Comparison of ENCODE assay signal across 8 mouse cellular contexts in genomic region chr9:78477021-78477551, GRCm38 (mm10). TPM values are rescaled to one million over a fixed set of nuclear protein-coding genes. Genes with fewer than 3 reads are reported as not detected.
DNase-seq lines count a peak whose midpoint lies in the region; ATAC-seq and TF ChIP-seq lines count a peak whose summit lies in the region.

No protein-coding gene starts in this region.

- peak; percentile 41; the same call in 1 of the 2 replicates for TF ChIP-seq CTCF in cerebellum, adult 2 months (IDR thresholded peaks at IDR 0.05; ENCODE audit: borderline replicate concordance, insufficient read depth, low read depth, low read length)

- no peak overlapping the region for H3K9ac ChIP-seq in midbrain, embryonic 15.5 days

- DNase-seq in cerebellum, adult 2 months: peak in 1 of 2 experiments; percentile 45
- DNase-seq in cerebellum, adult 11 months: no peak
- peak; percentile 75 for DNase-seq in A20 (ENCODE audit: low read depth, low spot score)
- DNase-seq in embryo, embryonic 9.5 days (ENCODE audit: extremely low spot score): peak; percentile 82
- DNase-seq in hindlimb bud, embryonic 11.5 days (ENCODE audit: extremely low spot score, low read depth, low spot score): peak; percentile 63
- DNase-seq in layer of hippocampus, postnatal 25 days (ENCODE audit: extremely low spot score in 1 of 2, low spot score in 1 of 2): no peak

- no peaks in the 10 kb centered on the region for H3K27me3 ChIP-seq in cerebellum, adult 2 months (ENCODE audit: control insufficient read depth, insufficient read depth, low read length)
- H3K27me3 ChIP-seq in midbrain, embryonic 15.5 days (replicated peaks): no peaks in the 10 kb centered on the region

- WGBS in cerebellum, adult 2 months: 7% methylated on average over 5 of the region's 5 CpGs
- 6% methylated on average over 5 of the region's 5 CpGs for whole genome bisulfite sequencing in midbrain, embryonic 15.5 days

- no peak for TF ChIP-seq POLR2A in cerebellum, adult 2 months (IDR thresholded peaks at IDR 0.05; ENCODE audit: borderline replicate concordance, insufficient read depth, low read length)

- no peak overlapping the region for H3K27ac ChIP-seq in cerebellum, adult 2 months (ENCODE audit: insufficient read depth, low read length)
- peak overlapping the region; percentile 7; the same call in 1 of the 2 replicates for H3K27ac ChIP-seq in midbrain, embryonic 15.5 days

- no peak overlapping the region for H3K4me3 ChIP-seq in cerebellum, adult 2 months (replicated peaks; ENCODE audit: insufficient read depth, low read depth, low read length)
- H3K4me3 ChIP-seq in midbrain, embryonic 15.5 days: no peak overlapping the region

- no peaks in the 10 kb centered on the region; the same call in 1 of the 2 replicates for H3K4me1 ChIP-seq in cerebellum, adult 2 months (ENCODE audit: control insufficient read depth, insufficient read depth, low read length)
- H3K4me1 ChIP-seq in midbrain, embryonic 15.5 days: peaks cover 34% of the 10 kb centered on the region

- peak overlapping the region; percentile 5; the same call in 1 of the 2 replicates for H3K4me2 ChIP-seq in midbrain, embryonic 15.5 days

- H3K36me3 ChIP-seq in midbrain, embryonic 15.5 days (replicated peaks): peaks cover 31% of the 10 kb centered on the region

- ATAC-seq in midbrain, embryonic 15.5 days (replicated peaks): no peak
- ATAC-seq in erythroid progenitor cell, adult 5-6 weeks (replicated peaks; ENCODE audit: low FRiP score, poor library complexity, severe bottlenecking): no peak

- H3K9me3 ChIP-seq in midbrain, embryonic 15.5 days: no peaks in the 10 kb centered on the region

RNA-seq across cellular contexts. Expression of gene Eef1a1, which starts 11.9 kb away (rescaled TPM):
- polyA plus RNA-seq in cerebellum, adult 2 months (2012; rRNA removed): 2,299 and 2,427 TPM in 2 replicates
- polyA plus RNA-seq in midbrain, embryonic 15.5 days (2015; fragmentation: Nextera tagmentation; extraction: Ambion mirVana): 3,193 and 3,214 TPM in 2 replicates
- 4,196 and 4,552 TPM in 2 replicates for total RNA-seq in erythroid progenitor cell, adult 5-6 weeks (2015; ENCODE audit: low replicate concordance)
- 1,708 and 2,374 TPM in 2 replicates for total RNA-seq in erythroid progenitor cell, adult 5-6 weeks (2017; ENCODE audit: low replicate concordance)
- 1,000 to 10,000 TPM; 3,010 to 3,306 TPM for total RNA-seq in layer of hippocampus, postnatal 25 days (2021)

RNA-seq across cellular contexts. Expression of gene Gm17324, which starts 28.5 kb away (rescaled TPM):
- polyA plus RNA-seq in cerebellum, adult 2 months (2012; rRNA removed): 0.34 and 0.40 TPM in 2 replicates
- polyA plus RNA-seq in midbrain, embryonic 15.5 days (2015; fragmentation: Nextera tagmentation; extraction: Ambion mirVana): 2.2 and 2.4 TPM in 2 replicates
- not detected in 2 replicates for total RNA-seq in erythroid progenitor cell, adult 5-6 weeks (2015; ENCODE audit: low replicate concordance)
- total RNA-seq in erythroid progenitor cell, adult 5-6 weeks (2017; ENCODE audit: low replicate concordance): 2.7 TPM in 1 of 2 replicates, not detected in the other
- 1 to 10 TPM in 1 of 2 experiments, under 1 TPM in 1; 0.89 to 1.1 TPM for total RNA-seq in layer of hippocampus, postnatal 25 days (2021)

RNA-seq across cellular contexts. Expression of gene Mto1, which starts 29.1 kb away (rescaled TPM):
- polyA plus RNA-seq in cerebellum, adult 2 months (2012; rRNA removed): 31.6 TPM in 2 replicates
- 28.8 and 30.8 TPM in 2 replicates for polyA plus RNA-seq in midbrain, embryonic 15.5 days (2015; fragmentation: Nextera tagmentation; extraction: Ambion mirVana)
- 10.5 and 78.6 TPM in 2 replicates for total RNA-seq in erythroid progenitor cell, adult 5-6 weeks (2015; ENCODE audit: low replicate concordance)
- 28.7 and 34.8 TPM in 2 replicates for total RNA-seq in erythroid progenitor cell, adult 5-6 weeks (2017; ENCODE audit: low replicate concordance)
- total RNA-seq in layer of hippocampus, postnatal 25 days (2021): 10 to 100 TPM; 20.6 to 23.7 TPM

RNA-seq across cellular contexts. Expression of gene Cgas, which starts 34.0 kb away (rescaled TPM):
- 0.33 and 0.40 TPM in 2 replicates for polyA plus RNA-seq in cerebellum, adult 2 months (2012; rRNA removed)
- 0.68 and 0.80 TPM in 2 replicates for polyA plus RNA-seq in midbrain, embryonic 15.5 days (2015; fragmentation: Nextera tagmentation; extraction: Ambion mirVana)
- 2.5 and 3.6 TPM in 2 replicates for total RNA-seq in erythroid progenitor cell, adult 5-6 weeks (2015; ENCODE audit: low replicate concordance)
- 1.1 and 4.0 TPM in 2 replicates for total RNA-seq in erythroid progenitor cell, adult 5-6 weeks (2017; ENCODE audit: low replicate concordance)
- 1 to 10 TPM in 1 of 2 experiments, under 1 TPM in 1; 0.74 to 1.2 TPM for total RNA-seq in layer of hippocampus, postnatal 25 days (2021)

Comparison
In these comparisons a context has a peak if more than half of its experiments do, and no peak if none do; other contexts are left out.
1. DNase-seq: peak in A20 (single experiment), embryo, embryonic 9.5 days (single experiment) and hindlimb bud, embryonic 11.5 days (single experiment); none in cerebellum, adult 11 months (single experiment) and layer of hippocampus, postnatal 25 days (0 of 2).